Mouse (Mus musculus) layer of hippocampus, postnatal 36 days (tissue): ENCODE results near the gene Vmn1r21. TPM values are rescaled to one million over a fixed set of nuclear protein-coding genes. Genes with fewer than 3 reads are reported as not detected.

Experiments
- total RNA-seq, 2 experiments: library from RNA; stranded (reverse); gene quantifications; 2 replicates each; pipeline ENCODE4 v1.2.3; 2021

Gene Vmn1r21
- total RNA-seq, 2 experiments from 2014 or later = not detected

Other genes with a start within 250 kb of the Vmn1r21 start
- 1 to 10 TPM; 8.3 to 8.4 TPM for gene Pyurf, start 158.3 kb downstream of the Vmn1r21 start, total RNA-seq
- 10 to 100 TPM; 78.6 to 90.8 TPM for gene Lancl2, start 147.8 kb downstream of the Vmn1r21 start, total RNA-seq
- gene Vopp1, start 25.2 kb downstream of the Vmn1r21 start, total RNA-seq = 10 to 100 TPM; 68.9 to 70.3 TPM
- not detected for gene Vmn1r22, start 57.7 kb upstream of the Vmn1r21 start, total RNA-seq
- gene Vmn1r23, start 76.5 kb upstream of the Vmn1r21 start, total RNA-seq = not detected
- gene Vmn1r24, start 111.2 kb upstream of the Vmn1r21 start, total RNA-seq = not detected
- gene Vmn1r25, start 130.5 kb upstream of the Vmn1r21 start, total RNA-seq = not detected
- not detected for gene Vmn1r26, start 164.8 kb upstream of the Vmn1r21 start, total RNA-seq